Mouse (Mus musculus) stomach, embryonic 14.5 days (tissue): ENCODE measurements around the gene Dnajb2. TPM values are rescaled to one million over a fixed set of nuclear protein-coding genes. Genes with fewer than 3 reads are reported as not detected.
A peak's percentile ranks its signal among the peaks of the same experiment; 100 is the strongest.

ENCODE experiments used
- ATAC-seq: fragments of 200-750 bp; cut with Nextera tagmentation; 2 replicates; pipeline ENCODE4 v1.8.0; 2017; ENCODE audit warnings: low read depth, moderate TSS enrichment; ENCODE audit not compliant: insufficient number of reproducible peaks, insufficient read depth, low FRiP score
- H3K27ac ChIP-seq: fragments of 300-500 bp; sonication (generic); 2 replicates; pipeline ENCODE4 v1.5.1; 2014; ENCODE audit warnings: mild to moderate bottlenecking, low read length, moderate library complexity, mixed read lengths
- H3K27me3 ChIP-seq: fragments of 300-500 bp; sonication (generic); 2 replicates; pipeline ENCODE4 v1.6.1; 2014; ENCODE audit warnings: low read length, control low read depth, mixed read lengths; ENCODE audit not compliant: control insufficient read depth, insufficient read depth
- H3K36me3 ChIP-seq: fragments of 300-500 bp; sonication (generic); 2 replicates; pipeline ENCODE4 v1.6.1; 2014; ENCODE audit warnings: mild to moderate bottlenecking, control low read depth, low read length, moderate library complexity, mixed read lengths; ENCODE audit not compliant: control insufficient read depth, insufficient read depth
- H3K4me1 ChIP-seq: fragments of 300-500 bp; sonication (generic); 2 replicates; pipeline ENCODE4 v1.6.1; 2014; ENCODE audit warnings: low read length, control low read depth, mixed read lengths; ENCODE audit not compliant: control insufficient read depth, insufficient read depth
- H3K4me2 ChIP-seq: fragments of 300-500 bp; sonication (generic); replicated peaks from 2 replicates; pipeline ENCODE4 v1.6.1; 2014; ENCODE audit warnings: low read depth, low read length, control low read depth
- H3K4me3 ChIP-seq: fragments of 300-500 bp; sonication (generic); 2 replicates; pipeline ENCODE4 v1.5.1; 2014; ENCODE audit warnings: low read depth, low read length, control low read depth
- H3K9ac ChIP-seq: fragments of 300-500 bp; sonication (generic); replicated peaks from 2 replicates; pipeline ENCODE4 v1.6.1; 2014; ENCODE audit warnings: low read depth, mild to moderate bottlenecking, control low read depth, low read length, moderate library complexity, mixed read lengths
- H3K9me3 ChIP-seq: fragments of 300-500 bp; sonication (generic); 2 replicates; pipeline ENCODE4 v1.6.1; 2016; ENCODE audit warnings: low read depth, low read length, control low read depth; ENCODE audit not compliant: control insufficient read depth
- WGBS: fragments of 180-500 bp; shearing (Covaris S2); extraction: QIAGEN DNeasy Blood & Tissue Kit; methylation state at CpG from one replicate; pipeline ENCODE4 v1.1.7; 2014; 5-methylcytosine and 5-hydroxymethylcytosine counted together
- polyA plus RNA-seq: library from polyadenylated mRNA; unstranded; fragments of >200 nt; fragmentation: Nextera tagmentation; extraction: Ambion mirVana; gene quantifications from 2 replicates; pipeline ENCODE4 v1.2.1, GENCODE M21; 2014

Gene Dnajb2
- polyA plus RNA-seq, 1 experiment from 2014 or later, result 14.3 TPM

GRCm38 (mm10) chr1:75208967-75209678, 27.1 kb upstream of the Dnajb2 start:
- Histone ChIP-seq H3K36me3 (peaks cover 15% of the 10 kb centered on the region; the same call in 1 of the 2 replicates), H3K4me2 (peak overlapping the region; percentile 41), H3K9me3 (no peaks in the 10 kb centered on the region), H3K27me3 (no peaks in the 10 kb centered on the region), H3K27ac (no peak overlapping the region), H3K4me3 (peak overlapping the region; percentile 36), H3K4me1 (peaks cover 22% of the 10 kb centered on the region; the same call in 1 of the 2 replicates), H3K9ac (peak overlapping the region; percentile 36; the same call in 1 of the 2 replicates)
- 10% methylated on average over 34 of the region's 34 CpGs for WGBS
- ATAC-seq, result no peak

DNA sequence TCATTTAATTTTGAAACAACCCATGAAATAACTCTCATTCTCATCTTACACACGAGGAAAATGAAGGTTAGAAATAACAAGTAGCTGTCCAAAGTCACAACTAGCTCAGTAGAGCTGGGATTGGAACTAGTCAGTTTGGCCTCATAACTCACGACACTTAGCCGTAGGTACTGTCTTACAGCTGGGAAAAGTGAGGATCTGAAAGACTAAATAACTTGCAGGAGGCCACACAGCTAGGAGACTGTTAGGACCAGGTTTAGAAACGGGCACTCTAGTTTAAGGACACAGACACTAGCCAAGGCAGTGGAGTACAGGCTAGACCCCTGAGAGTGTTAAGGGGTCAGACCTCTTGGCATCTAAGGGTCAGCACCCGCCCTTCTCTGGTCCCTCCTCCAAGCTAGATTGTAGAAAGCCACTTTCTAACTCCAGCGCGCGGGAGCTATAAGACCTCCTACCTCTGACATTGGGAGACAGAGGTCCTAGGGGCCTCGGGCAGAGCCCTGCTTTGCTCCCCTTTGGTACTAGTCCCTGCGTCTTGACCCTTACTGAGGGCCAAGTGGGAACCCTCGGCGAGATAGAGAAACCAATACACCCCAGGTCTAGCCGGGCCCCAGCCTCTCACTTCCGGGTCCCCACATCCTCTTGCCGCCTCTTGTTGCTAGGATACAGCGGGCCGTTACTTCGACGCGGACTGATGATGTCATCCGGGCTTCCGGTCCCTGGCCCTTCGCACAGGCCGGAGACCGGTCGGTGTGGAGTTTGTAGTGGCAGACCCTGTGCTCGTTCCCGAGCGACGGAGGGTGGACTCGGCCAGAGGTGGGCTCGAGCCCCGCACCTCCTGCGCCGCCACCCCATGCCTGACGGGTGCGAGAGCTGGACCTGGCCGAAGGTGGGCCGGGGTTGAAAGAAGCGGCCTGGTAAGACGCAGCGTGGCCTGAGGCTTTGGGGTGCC, 25.8 kb upstream of the Dnajb2 start, which contains the start of the genes Glb1l and Stk16:
TSS of gene Glb1l (minus strand) at position 678 of the 952 bp plus-strand sequence.
TSS of gene Stk16 (plus strand) at position 703 of the 952 bp plus-strand sequence.
- H3K4me3 ChIP-seq, result peak within 1 kb of the TSS; percentile 93
- WGBS, result 5% methylated on average over 42 of the region's 42 CpGs
- H3K9ac ChIP-seq, result peak within 1 kb of the TSS; percentile 84
- H3K36me3 ChIP-seq, result peaks cover 18% of the 10 kb centered on the region; the same call in 1 of the 2 replicates
- H3K27ac ChIP-seq, result peak within 1 kb of the TSS; percentile 10; the same call in 1 of the 2 replicates
- peaks cover 22% of the 10 kb centered on the region; the same call in 1 of the 2 replicates for H3K4me1 ChIP-seq
- peak; percentile 90 for ATAC-seq
- H3K9me3 ChIP-seq, result no peaks in the 10 kb centered on the region
- H3K4me2 ChIP-seq, result peak within 1 kb of the TSS; percentile 90
- H3K27me3 ChIP-seq, result no peaks in the 10 kb centered on the region

DNA sequence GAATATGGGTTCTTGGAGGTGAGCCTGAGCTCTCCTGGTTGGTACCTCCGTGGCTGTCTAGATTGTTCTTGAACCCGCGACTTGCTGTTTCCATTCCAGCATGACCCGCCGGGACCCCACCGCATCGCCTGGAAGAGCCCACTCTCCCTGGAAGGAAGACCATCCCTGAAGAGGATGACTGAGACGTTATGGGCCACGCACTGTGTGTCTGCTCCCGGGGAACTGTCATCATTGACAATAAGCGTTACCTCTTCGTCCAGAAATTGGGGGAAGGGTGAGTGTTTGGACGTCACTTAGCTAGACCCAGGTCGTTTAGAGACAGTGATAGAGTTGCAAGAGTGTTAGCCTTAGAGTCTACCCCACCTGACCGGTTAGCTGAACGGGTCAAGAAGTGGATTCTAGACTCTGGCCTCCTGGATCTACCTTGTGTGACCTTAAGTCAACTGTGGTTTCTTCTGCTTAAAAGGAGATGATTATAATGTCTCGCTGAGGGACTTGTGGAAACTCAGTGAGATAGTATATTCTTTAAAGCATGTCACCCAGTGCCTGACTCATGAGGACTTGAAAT, 25.0 kb upstream of the Dnajb2 start:
- no peaks in the 10 kb centered on the region for H3K27me3 ChIP-seq
- peak overlapping the region; percentile 84 for H3K9ac ChIP-seq
- H3K9me3 ChIP-seq, result no peaks in the 10 kb centered on the region
- no peak for ATAC-seq
- 11% methylated on average over 17 of the region's 17 CpGs for whole genome bisulfite sequencing
- peak overlapping the region; percentile 10; the same call in 1 of the 2 replicates for H3K27ac ChIP-seq
- H3K36me3 ChIP-seq, result peaks cover 18% of the 10 kb centered on the region; the same call in 1 of the 2 replicates
- H3K4me2 ChIP-seq, result peak overlapping the region; percentile 90
- H3K4me1 ChIP-seq, result peaks cover 22% of the 10 kb centered on the region; the same call in 1 of the 2 replicates
- H3K4me3 ChIP-seq, result peak overlapping the region; percentile 93

GRCm38 (mm10) chr1:75212542-75212941, 23.7 kb upstream of the Dnajb2 start:
- no peak for ATAC-seq
- WGBS, result 74% methylated on average over 4 of the region's 4 CpGs
- H3K4me2 ChIP-seq, result no peak overlapping the region
- H3K9me3 ChIP-seq, result no peaks in the 10 kb centered on the region
- no peak overlapping the region for H3K4me3 ChIP-seq
- H3K36me3 ChIP-seq, result peaks cover 18% of the 10 kb centered on the region; the same call in 1 of the 2 replicates
- H3K4me1 ChIP-seq, result peaks cover 22% of the 10 kb centered on the region; the same call in 1 of the 2 replicates
- no peak overlapping the region for H3K9ac ChIP-seq
- H3K27ac ChIP-seq, result no peak overlapping the region
- H3K27me3 ChIP-seq, result no peaks in the 10 kb centered on the region

DNA sequence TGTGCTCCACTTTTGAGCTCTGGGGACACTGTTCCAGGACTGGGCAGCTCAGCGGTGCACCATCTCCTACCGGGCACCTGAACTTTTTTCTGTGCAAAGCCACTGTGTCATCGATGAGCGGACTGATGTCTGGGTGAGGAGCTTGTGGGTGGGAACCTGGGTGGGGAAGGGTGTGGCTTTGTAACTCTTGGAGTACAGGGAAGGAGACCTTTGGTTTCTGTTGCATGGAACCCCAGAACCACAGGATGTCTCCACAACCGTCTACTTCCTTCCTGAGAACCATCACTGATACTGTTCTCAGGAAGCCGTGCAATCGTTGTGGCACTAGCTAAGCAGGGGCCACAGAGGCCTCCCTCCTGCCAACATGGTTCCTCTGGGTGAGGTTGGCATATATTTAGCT, 23.1 kb upstream of the Dnajb2 start:
- no peaks in the 10 kb centered on the region for H3K9me3 ChIP-seq

GRCm38 (mm10) chr1:75214442-75214841, 21.8 kb upstream of the Dnajb2 start:
- no peaks in the 10 kb centered on the region for H3K27me3 ChIP-seq
- H3K4me3 ChIP-seq, result no peak overlapping the region
- H3K4me2 ChIP-seq, result no peak overlapping the region
- peak overlapping the region; percentile 77; the same call in 1 of the 2 replicates for H3K27ac ChIP-seq
- ATAC-seq, result peak; percentile 47
- no peak overlapping the region for H3K9ac ChIP-seq
- H3K36me3 ChIP-seq, result peaks cover 18% of the 10 kb centered on the region; the same call in 1 of the 2 replicates
- 65% methylated on average over 2 of the region's 2 CpGs for WGBS
- peaks cover 27% of the 10 kb centered on the region; the same call in 1 of the 2 replicates for H3K4me1 ChIP-seq
- no peaks in the 10 kb centered on the region for H3K9me3 ChIP-seq

More for the DNA sequence above, 23.1 kb upstream of the Dnajb2 start:
- no peak overlapping the region for H3K27ac ChIP-seq
- H3K4me3 ChIP-seq, result no peak overlapping the region
- no peak overlapping the region for H3K9ac ChIP-seq
- ATAC-seq, result no peak
- peaks cover 22% of the 10 kb centered on the region; the same call in 1 of the 2 replicates for H3K4me1 ChIP-seq
- WGBS, result 87% methylated on average over 7 of the region's 7 CpGs
- H3K36me3 ChIP-seq, result peaks cover 18% of the 10 kb centered on the region; the same call in 1 of the 2 replicates
- no peaks in the 10 kb centered on the region for H3K27me3 ChIP-seq
- H3K4me2 ChIP-seq, result no peak overlapping the region

DNA sequence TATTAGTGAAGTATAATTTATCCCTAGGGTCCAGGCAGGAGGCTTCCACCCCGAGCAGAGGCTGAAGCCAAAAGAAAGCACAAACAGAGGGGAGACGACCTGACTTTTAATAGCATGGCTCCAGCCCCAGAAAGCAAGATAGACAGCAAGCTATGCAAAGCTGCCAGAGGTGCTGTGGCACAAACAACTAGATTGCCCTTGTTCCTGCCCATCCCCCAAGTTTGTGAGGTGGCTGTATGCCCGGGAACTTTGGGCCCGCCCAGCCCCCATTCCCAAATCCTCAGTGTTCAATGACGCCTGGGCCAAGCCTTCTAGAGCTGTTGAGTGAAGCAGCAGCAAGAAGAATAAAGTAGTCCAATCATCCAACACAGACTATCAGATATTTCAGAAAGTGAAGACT, 21.3 kb upstream of the Dnajb2 start:
- Histone ChIP-seq H3K36me3 (peaks cover 18% of the 10 kb centered on the region; the same call in 1 of the 2 replicates), H3K4me1 (peaks cover 27% of the 10 kb centered on the region), H3K9ac (no peak overlapping the region), H3K27me3 (no peaks in the 10 kb centered on the region), H3K4me3 (no peak overlapping the region), H3K4me2 (no peak overlapping the region), H3K27ac (peak overlapping the region; percentile 58; the same call in 1 of the 2 replicates), H3K9me3 (no peaks in the 10 kb centered on the region)
- WGBS, result 65% methylated on average over 5 of the region's 5 CpGs
- no peak for ATAC-seq
